Mouse (Mus musculus): ENCODE measurements at regions not wholly inside any gene's neighbourhood (a gene's known extent, or its start where the extent isn't known, plus 50 kb on each side); places are given as distances from the start of the nearest gene placed in this dataset.

- 94% methylated on average over 12 of the region's 12 CpGs for WGBS
- Histone ChIP-seq H3K4me1 (ENCODE audit: control insufficient read depth, insufficient read depth, low read length) (no peaks in the 10 kb centered on the region), H3K27ac (ENCODE audit: insufficient read depth, low read depth, low read length) (no peak overlapping the region), H3K4me3 (ENCODE audit: insufficient read depth, low read depth, low read length) (no peak overlapping the region)
- TF ChIP-seq POLR2A (IDR thresholded peaks at IDR 0.05; ENCODE audit: insufficient read depth, low read depth, low read length) (no peak), CTCF (IDR thresholded peaks at IDR 0.05; ENCODE audit: insufficient read depth, low read depth, low read length) (no peak)
Measured at GRCm38 (mm10) chr4:124332416-124332815, 278.2 kb downstream of the 3100002H09Rik start.

GRCm38 (mm10) chr4:124329107-124329771, 281.4 kb downstream of the 3100002H09Rik start:
- 68% methylated on average over 15 of the region's 15 CpGs for WGBS
- no peak for TF ChIP-seq POLR2A (IDR thresholded peaks at IDR 0.05; ENCODE audit: insufficient read depth, low read depth, low read length)
- no peak overlapping the region for H3K4me3 ChIP-seq (ENCODE audit: insufficient read depth, low read depth, low read length)
- H3K4me1 ChIP-seq (ENCODE audit: control insufficient read depth, insufficient read depth, low read length), result no peaks in the 10 kb centered on the region
- no peak overlapping the region for H3K27ac ChIP-seq (ENCODE audit: insufficient read depth, low read depth, low read length)

GRCm38 (mm10) chr4:124326301-124326700, 284.3 kb downstream of the 3100002H09Rik start:
- WGBS, result 85% methylated on average over 9 of the region's 9 CpGs
- H3K4me1 ChIP-seq (ENCODE audit: control insufficient read depth, insufficient read depth, low read length), result no peaks in the 10 kb centered on the region
- no peak for TF ChIP-seq POLR2A (IDR thresholded peaks at IDR 0.05; ENCODE audit: insufficient read depth, low read depth, low read length)
- no peak for TF ChIP-seq CTCF (IDR thresholded peaks at IDR 0.05; ENCODE audit: insufficient read depth, low read depth, low read length)

DNA sequence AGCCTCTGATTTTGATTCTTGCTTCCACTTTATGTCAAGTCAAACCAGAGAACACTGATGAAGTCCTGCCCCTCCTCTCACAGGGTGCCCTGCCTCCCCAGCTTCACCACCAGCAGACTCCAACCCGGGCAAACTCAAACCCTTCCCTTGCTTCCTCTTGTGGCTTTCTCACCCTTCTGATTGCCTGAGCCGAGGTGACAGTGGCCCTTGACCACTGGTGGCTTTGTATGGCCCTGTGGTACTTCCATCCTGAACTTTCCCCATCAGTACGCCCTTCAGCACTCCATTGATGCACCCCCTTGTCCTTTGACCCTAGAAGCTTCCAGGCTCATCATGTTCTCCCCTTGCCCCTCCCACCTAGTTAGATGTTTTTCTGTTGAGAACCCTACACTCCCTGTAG, 287.0 kb downstream of the 3100002H09Rik start:
- no peak for TF ChIP-seq CTCF (IDR thresholded peaks at IDR 0.05; ENCODE audit: insufficient read depth, low read depth, low read length)
- no peak for TF ChIP-seq POLR2A (IDR thresholded peaks at IDR 0.05; ENCODE audit: insufficient read depth, low read depth, low read length)
- WGBS, result 87% methylated on average over 3 of the region's 3 CpGs
- no peaks in the 10 kb centered on the region for H3K4me1 ChIP-seq (ENCODE audit: control insufficient read depth, insufficient read depth, low read length)
- H3K27ac ChIP-seq (ENCODE audit: insufficient read depth, low read depth, low read length), result no peak overlapping the region
- no peak overlapping the region for H3K4me3 ChIP-seq (ENCODE audit: insufficient read depth, low read depth, low read length)

More at GRCm38 (mm10) chr4:124326301-124326700, 284.3 kb downstream of the 3100002H09Rik start:
- Histone ChIP-seq H3K27ac (ENCODE audit: insufficient read depth, low read depth, low read length) (no peak overlapping the region), H3K4me3 (ENCODE audit: insufficient read depth, low read depth, low read length) (no peak overlapping the region)

GRCm38 (mm10) chr4:124321221-124321620, 289.4 kb downstream of the 3100002H09Rik start:
- 54% methylated on average over 7 of the region's 7 CpGs for WGBS
- H3K4me1 ChIP-seq (ENCODE audit: control insufficient read depth, insufficient read depth, low read length), result no peaks in the 10 kb centered on the region
- no peak overlapping the region for H3K4me3 ChIP-seq (ENCODE audit: insufficient read depth, low read depth, low read length)
- H3K27ac ChIP-seq (ENCODE audit: insufficient read depth, low read depth, low read length), result no peak overlapping the region
- no peak for TF ChIP-seq POLR2A (IDR thresholded peaks at IDR 0.05; ENCODE audit: insufficient read depth, low read depth, low read length)
- TF ChIP-seq CTCF (IDR thresholded peaks at IDR 0.05; ENCODE audit: insufficient read depth, low read depth, low read length), result no peak

DNA sequence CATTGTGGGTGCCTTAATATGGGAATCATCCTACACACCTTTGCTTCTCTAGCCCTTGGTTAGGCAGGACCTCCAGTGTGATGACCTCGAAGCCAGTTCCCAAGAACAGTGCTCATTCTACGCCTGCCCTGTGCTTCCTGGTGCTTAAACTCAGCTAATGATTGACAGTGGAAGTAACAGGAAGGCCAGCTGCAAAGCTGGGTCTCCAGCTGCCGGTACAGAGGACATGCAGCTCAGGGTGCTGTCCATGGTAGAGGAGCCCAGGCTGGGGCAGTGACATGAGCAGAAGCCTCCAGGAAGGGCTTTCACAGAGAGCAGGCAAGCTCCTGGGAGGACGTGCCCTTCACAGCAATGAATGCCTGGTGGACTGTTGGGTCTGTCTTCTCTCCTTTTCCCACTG, 293.6 kb downstream of the 3100002H09Rik start:
- TF ChIP-seq CTCF (IDR thresholded peaks at IDR 0.05; ENCODE audit: insufficient read depth, low read depth, low read length) (no peak), POLR2A (IDR thresholded peaks at IDR 0.05; ENCODE audit: insufficient read depth, low read depth, low read length) (no peak)
- 67% methylated on average over 4 of the region's 4 CpGs for WGBS
- H3K27ac ChIP-seq (ENCODE audit: insufficient read depth, low read depth, low read length), result no peak overlapping the region
- no peaks in the 10 kb centered on the region for H3K4me1 ChIP-seq (ENCODE audit: control insufficient read depth, insufficient read depth, low read length)
- no peak overlapping the region for H3K4me3 ChIP-seq (ENCODE audit: insufficient read depth, low read depth, low read length)

DNA sequence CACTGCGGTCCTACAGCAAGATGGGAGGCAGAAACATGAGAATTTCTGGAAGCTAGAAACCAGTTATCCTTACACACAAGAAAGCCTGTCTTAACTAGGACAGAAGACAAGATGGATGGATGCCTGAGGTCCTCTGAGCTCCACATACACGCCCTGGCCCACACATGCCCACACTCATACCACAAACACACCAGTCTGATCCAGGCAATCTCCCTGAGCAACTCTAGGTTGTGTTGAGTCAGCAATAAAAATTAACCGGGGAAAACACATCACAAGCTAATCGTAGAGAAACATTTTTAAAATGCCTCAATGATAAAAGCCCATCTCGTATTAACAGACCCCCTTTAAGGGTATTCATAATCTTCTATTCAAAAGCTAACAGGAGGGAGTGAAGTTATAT, 298.9 kb downstream of the 3100002H09Rik start:
- peaks cover 6% of the 10 kb centered on the region; the same call in 1 of the 2 replicates for H3K4me1 ChIP-seq (ENCODE audit: control insufficient read depth, insufficient read depth, low read length)
- no peak overlapping the region for H3K27ac ChIP-seq (ENCODE audit: insufficient read depth, low read depth, low read length)
- H3K4me3 ChIP-seq (ENCODE audit: insufficient read depth, low read depth, low read length), result no peak overlapping the region
- no peak for TF ChIP-seq POLR2A (IDR thresholded peaks at IDR 0.05; ENCODE audit: insufficient read depth, low read depth, low read length)
- TF ChIP-seq CTCF (IDR thresholded peaks at IDR 0.05; ENCODE audit: insufficient read depth, low read depth, low read length), result no peak
- WGBS, result 86% methylated on average over 5 of the region's 5 CpGs

DNA sequence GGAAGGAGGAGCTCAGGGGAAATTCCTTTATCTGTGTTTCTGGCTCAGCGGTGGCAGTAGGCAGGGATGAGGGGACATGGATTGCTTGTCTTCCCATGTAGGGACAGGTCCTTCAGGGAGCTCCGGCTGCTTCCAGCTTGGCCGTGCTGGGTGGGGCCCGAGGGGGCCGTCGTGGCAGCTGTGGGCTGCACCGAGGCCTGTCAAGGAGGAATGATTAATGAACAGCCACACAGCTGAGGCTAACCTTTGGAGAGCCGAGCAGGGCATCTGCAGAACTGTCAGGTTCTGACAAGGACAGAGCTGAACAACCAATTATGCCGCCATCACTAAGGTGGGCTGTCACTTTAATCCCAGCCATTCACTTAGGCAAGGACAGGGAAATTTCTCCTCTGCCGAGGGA, 300.0 kb downstream of the 3100002H09Rik start:
- Histone ChIP-seq H3K27ac (ENCODE audit: insufficient read depth, low read depth, low read length) (no peak overlapping the region), H3K4me1 (ENCODE audit: control insufficient read depth, insufficient read depth, low read length) (peaks cover 8% of the 10 kb centered on the region), H3K4me3 (ENCODE audit: insufficient read depth, low read depth, low read length) (no peak overlapping the region)
- TF ChIP-seq CTCF (IDR thresholded peaks at IDR 0.05; ENCODE audit: insufficient read depth, low read depth, low read length) (no peak), POLR2A (IDR thresholded peaks at IDR 0.05; ENCODE audit: insufficient read depth, low read depth, low read length) (no peak)
- 43% methylated on average over 10 of the region's 10 CpGs for WGBS

GRCm38 (mm10) chr4:124305871-124306555, 304.6 kb downstream of the 3100002H09Rik start:
- TF ChIP-seq CTCF (IDR thresholded peaks at IDR 0.05; ENCODE audit: insufficient read depth, low read depth, low read length), result no peak
- no peak for TF ChIP-seq POLR2A (IDR thresholded peaks at IDR 0.05; ENCODE audit: insufficient read depth, low read depth, low read length)
- Histone ChIP-seq H3K4me1 (ENCODE audit: control insufficient read depth, insufficient read depth, low read length) (peaks cover 18% of the 10 kb centered on the region), H3K4me3 (ENCODE audit: insufficient read depth, low read depth, low read length) (no peak overlapping the region), H3K27ac (ENCODE audit: insufficient read depth, low read depth, low read length) (no peak overlapping the region)
- 61% methylated on average over 10 of the region's 10 CpGs for WGBS

All from olfactory bulb, adult 2 months (tissue).